Mouse (Mus musculus): Measurements from ENCODE around the gene Pitpnm2.

GRCm38 (mm10) chr5:124180500-124181167 lies 68.9 kb downstream of the Pitpnm2 start:
- TF ChIP-seq CTCF (IDR thresholded peaks at IDR 0.05; ENCODE audit: control insufficient read depth, insufficient read depth, insufficient replicate concordance, low read depth, low read length) (no peak), POLR2A (IDR thresholded peaks at IDR 0.05; ENCODE audit: control insufficient read depth, low read depth, low read length) (no peak)
